In the genomic region with DNA sequence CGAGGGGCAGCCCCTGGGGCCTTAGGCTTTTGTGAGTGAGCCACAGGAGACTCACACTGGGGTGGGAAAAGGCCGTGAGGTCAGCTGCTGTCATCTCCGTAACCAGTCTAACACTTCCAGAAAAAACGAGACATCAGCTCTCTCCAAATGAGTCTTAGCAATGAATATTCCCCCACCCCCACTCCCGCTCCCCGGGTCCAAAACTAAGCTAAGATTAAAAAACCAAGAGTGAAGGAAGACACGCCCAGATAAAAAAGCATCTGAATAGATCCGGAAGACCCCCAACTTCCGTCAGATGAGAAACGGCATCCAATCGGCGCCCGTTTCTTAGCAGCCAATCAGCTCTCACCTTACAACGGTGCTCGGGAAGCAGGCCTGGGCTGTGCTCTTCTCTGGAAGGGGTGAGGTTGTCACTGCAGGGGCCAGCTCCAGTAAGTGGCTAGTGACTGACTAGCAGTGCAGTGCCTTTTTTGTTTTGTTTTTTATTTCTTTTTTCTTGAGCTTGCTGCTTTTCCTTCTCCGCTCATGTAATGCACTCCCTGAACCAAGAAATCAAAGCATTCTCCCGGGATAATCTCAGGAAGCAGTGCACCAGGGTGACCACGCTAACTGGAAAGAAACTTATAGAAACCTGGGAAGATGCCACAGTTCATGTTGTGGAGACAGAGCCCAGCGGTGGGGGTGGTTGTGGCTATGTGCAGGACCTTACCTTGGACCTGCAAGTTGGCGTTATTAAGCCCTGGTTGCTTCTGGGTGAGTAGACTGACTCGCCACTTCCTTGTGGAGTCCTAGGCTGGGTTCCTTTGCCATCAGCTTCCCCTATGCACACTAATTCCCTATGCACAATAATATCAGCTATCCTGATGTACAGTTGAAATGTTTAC, we compare ENCODE assay signal across 8 mouse cellular contexts. TPM values are rescaled to one million over a fixed set of nuclear protein-coding genes. Genes with fewer than 3 reads are reported as not detected.
DNase-seq lines count a peak whose midpoint lies in the region; ATAC-seq and TF ChIP-seq lines count a peak whose summit lies in the region.

TSS of gene Dusp19 (plus strand) at position 192 of the 884 bp plus-strand sequence.
TSS of gene Nup35 (plus strand) at position 383 of the 884 bp plus-strand sequence.

- intact Hi-C loops in heart, postnatal 25 days (cut with DNase I), result loop anchor here (2.0 kb wide), 1 partner anchor 36 kb away; the partner anchor contains the start of gene Nckap1

- TF ChIP-seq POLR2A in ES-Bruce4 (IDR thresholded peaks at IDR 0.05; ENCODE audit: insufficient read depth, low read length), result peak; percentile 94
- peak; percentile 93; the same call in 1 of the 2 replicates for TF ChIP-seq POLR2A in lung, adult 2 months (IDR thresholded peaks at IDR 0.05; ENCODE audit: borderline replicate concordance, extremely low read depth, low read depth, low read length)

- H3K27ac ChIP-seq in ES-Bruce4 (ENCODE audit: insufficient read depth, low read length), result peak within 1 kb of the TSS; percentile 31
- peak within 1 kb of the TSS; percentile 60 for H3K27ac ChIP-seq in forebrain, embryonic 14.5 days (ENCODE audit: low read depth, low read length)

- DNase-seq in forebrain, embryonic 14.5 days (ENCODE audit: low spot score), result peak; percentile 98
- DNase-seq in heart, postnatal 25 days (ENCODE audit: low spot score), result peak; percentile 91
- DNase-seq in layer of hippocampus, adult 18-20 months (ENCODE audit: low spot score in 2 of 2), result peak; percentile 92 to 99
- DNase-seq in lung, adult 2 months, result peak; percentile 96
- peak; percentile 82 to 89 for DNase-seq in thymus, adult 18-20 months

- no peak for TF ChIP-seq CTCF in ES-Bruce4 (IDR thresholded peaks at IDR 0.05; ENCODE audit: low read depth, low read length)
- no peak for TF ChIP-seq CTCF in lung, adult 2 months (IDR thresholded peaks at IDR 0.05; ENCODE audit: insufficient read depth, low read length)

- peak within 1 kb of the TSS; percentile 62 for H3K4me2 ChIP-seq in forebrain, embryonic 14.5 days (ENCODE audit: low read length)

- H3K36me3 ChIP-seq in ES-Bruce4 (ENCODE audit: control insufficient read depth, insufficient read depth, low read length, poor library complexity, severe bottlenecking), result no peaks in the 10 kb centered on the region
- no peaks in the 10 kb centered on the region for H3K36me3 ChIP-seq in forebrain, embryonic 14.5 days (ENCODE audit: control insufficient read depth, insufficient read depth, low read length)

- no peaks in the 10 kb centered on the region for H3K27me3 ChIP-seq in ES-Bruce4 (ENCODE audit: control insufficient read depth, insufficient read depth, low read length, poor library complexity, severe bottlenecking)
- no peaks in the 10 kb centered on the region for H3K27me3 ChIP-seq in forebrain, embryonic 14.5 days (replicated peaks; ENCODE audit: control insufficient read depth, insufficient read depth, low read length)

- H3K9me3 ChIP-seq in ES-Bruce4 (replicated peaks; ENCODE audit: control insufficient read depth, insufficient read depth, low read length, poor library complexity, severe bottlenecking), result no peaks in the 10 kb centered on the region
- no peaks in the 10 kb centered on the region for H3K9me3 ChIP-seq in forebrain, embryonic 14.5 days (replicated peaks; ENCODE audit: control insufficient read depth, low read length)

- no peaks in the 10 kb centered on the region for H3K4me1 ChIP-seq in ES-Bruce4 (ENCODE audit: control insufficient read depth, insufficient read depth, low read length)
- H3K4me1 ChIP-seq in forebrain, embryonic 14.5 days (ENCODE audit: control insufficient read depth, insufficient read depth, low read length), result peaks cover 6% of the 10 kb centered on the region
- H3K4me1 ChIP-seq in lung, adult 2 months (ENCODE audit: control insufficient read depth, insufficient read depth, low read length), result no peaks in the 10 kb centered on the region; the same call in 1 of the 2 replicates

- peak; percentile 100 for ATAC-seq in cerebellum, adult (ENCODE audit: insufficient number of reproducible peaks, low FRiP score, low TSS enrichment)
- peak; percentile 99 for ATAC-seq in forebrain, embryonic 14.5 days
- ATAC-seq in neutrophil, adult 5-6 weeks (ENCODE audit: extremely low read depth, insufficient number of reproducible peaks, low FRiP score, poor library complexity, severe bottlenecking), result peak; percentile 98

- peak within 1 kb of the TSS; percentile 64 for H3K9ac ChIP-seq in ES-Bruce4 (ENCODE audit: low read depth, poor library complexity, severe bottlenecking)
- peak within 1 kb of the TSS; percentile 66 for H3K9ac ChIP-seq in forebrain, embryonic 14.5 days (ENCODE audit: low read length)

- TF ChIP-seq EP300 in ES-Bruce4 (IDR thresholded peaks at IDR 0.05; ENCODE audit: insufficient read depth, low read depth, low read length), result no peak

- 2% methylated on average over 21 of the region's 21 CpGs for WGBS in forebrain, embryonic 14.5 days
- WGBS in lung, adult 2 months, result under 1% methylated on average over 21 of the region's 21 CpGs

- H3K4me3 ChIP-seq in ES-Bruce4 (ENCODE audit: low read depth, low read length), result peak within 1 kb of the TSS; percentile 91
- peak within 1 kb of the TSS; percentile 53 for H3K4me3 ChIP-seq in forebrain, embryonic 14.5 days (ENCODE audit: low read depth, low read length)
- H3K4me3 ChIP-seq in lung, adult 2 months (replicated peaks; ENCODE audit: extremely low read depth, low read depth, low read length), result peak within 1 kb of the TSS; percentile 77

RNA-seq across cellular contexts. Expression of gene Dusp19, which starts in this region (rescaled TPM):
- polyA plus RNA-seq in ES-Bruce4 (2011; ENCODE audit: insufficient read depth, insufficient read length, low read depth, missing spikeins), result 19.8 and 20.1 TPM in 2 replicates
- 18.8 and 19.7 TPM in 2 replicates for polyA plus RNA-seq in forebrain, embryonic 14.5 days (2014; fragmentation: Nextera tagmentation; extraction: Ambion mirVana)
- 1 to 10 TPM; 8.8 to 9.9 TPM for total RNA-seq in heart, postnatal 25 days (2021)
- total RNA-seq in layer of hippocampus, adult 18-20 months (2021), result 10 to 100 TPM; 27.5 to 29.0 TPM
- polyA plus RNA-seq in lung, adult 2 months (2012; rRNA removed), result 3.6 and 5.3 TPM in 2 replicates
- total RNA-seq in neutrophil, adult 5-6 weeks (2017), result 3.9 and 4.1 TPM in 2 replicates

RNA-seq across cellular contexts. Expression of gene Nup35, which starts in this region (rescaled TPM):
- polyA plus RNA-seq in ES-Bruce4 (2011; ENCODE audit: insufficient read depth, insufficient read length, low read depth, missing spikeins), result 44.9 and 50.5 TPM in 2 replicates
- polyA plus RNA-seq in forebrain, embryonic 14.5 days (2014; fragmentation: Nextera tagmentation; extraction: Ambion mirVana), result 66.1 and 66.6 TPM in 2 replicates
- total RNA-seq in heart, postnatal 25 days (2021), result 1 to 10 TPM; 5.6 to 7.1 TPM
- total RNA-seq in layer of hippocampus, adult 18-20 months (2021), result 10 to 100 TPM; 16.1 to 18.2 TPM
- polyA plus RNA-seq in lung, adult 2 months (2012; rRNA removed), result 14.1 and 19.5 TPM in 2 replicates
- total RNA-seq in neutrophil, adult 5-6 weeks (2017), result 18.9 and 26.6 TPM in 2 replicates

Comparison
In these comparisons a context has a peak if more than half of its experiments do, and no peak if none do; other contexts are left out.
1. Peak in every context shown above with its lines: DNase-seq, ATAC-seq, H3K4me3 ChIP-seq and H3K27ac ChIP-seq.